ENCODE assay signal across 18 mouse cellular contexts in the genomic region with DNA sequence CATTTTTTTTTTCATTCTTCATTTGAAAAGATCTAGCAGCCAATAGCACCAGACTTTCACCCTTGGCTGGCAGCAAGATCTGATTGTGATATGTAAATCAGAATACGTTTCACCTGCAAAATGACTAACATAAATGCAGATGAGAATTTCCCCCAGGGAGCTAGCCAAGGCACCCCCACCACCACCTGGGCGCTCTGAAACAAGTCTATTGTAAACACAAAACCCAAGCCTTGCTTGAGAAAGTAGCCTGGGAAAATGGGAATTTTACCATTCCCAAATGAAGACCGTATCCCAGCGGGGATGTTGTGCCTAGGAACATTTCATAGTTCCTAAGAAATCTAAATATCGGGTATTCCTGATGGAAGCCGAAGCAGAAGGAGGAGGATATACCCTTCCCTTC.
DNase-seq lines count a peak whose midpoint lies in the region; ATAC-seq and TF ChIP-seq lines count a peak whose summit lies in the region.
"Had no signal": no experiment of that assay in that cellular context is flagged by ENCODE, and none has a peak within 500 bp of the region (broad histone marks: within the 10 kb centered on the region; RNA-seq: fewer than 3 reads in every experiment).

No protein-coding gene starts in this region.

- H3K4me1 ChIP-seq in forebrain, embryonic 11.5 days (replicated peaks; ENCODE audit: control insufficient read depth, insufficient read depth, low read length), result peaks cover 24% of the 10 kb centered on the region
- H3K4me1 ChIP-seq in forebrain, embryonic 14.5 days (ENCODE audit: control insufficient read depth, insufficient read depth, low read length), result peaks cover 24% of the 10 kb centered on the region
- peaks cover 3% of the 10 kb centered on the region; the same call in 1 of the 2 replicates for H3K4me1 ChIP-seq in kidney, adult 2 months (ENCODE audit: control insufficient read depth, insufficient read depth, low read length)
- peaks cover 72% of the 10 kb centered on the region for H3K4me1 ChIP-seq in midbrain, embryonic 13.5 days (replicated peaks)

- no peak overlapping the region for H3K27ac ChIP-seq in forebrain, embryonic 11.5 days (ENCODE audit: low read depth, low read length)
- H3K27ac ChIP-seq in forebrain, embryonic 14.5 days (ENCODE audit: low read depth, low read length), result no peak overlapping the region
- H3K27ac ChIP-seq in kidney, adult 2 months (ENCODE audit: insufficient read depth, low read depth, low read length), result no peak overlapping the region; the same call in 1 of the 2 replicates
- H3K27ac ChIP-seq in midbrain, embryonic 13.5 days, result no peak overlapping the region
- H3K27ac ChIP-seq: liver, embryonic 15.5 days; neural tube, embryonic 15.5 days had no signal

- no peaks in the 10 kb centered on the region for H3K36me3 ChIP-seq in forebrain, embryonic 11.5 days (ENCODE audit: control insufficient read depth, insufficient read depth, low read length)
- H3K36me3 ChIP-seq in forebrain, embryonic 14.5 days (ENCODE audit: control insufficient read depth, insufficient read depth, low read length), result no peaks in the 10 kb centered on the region
- no peaks in the 10 kb centered on the region for H3K36me3 ChIP-seq in kidney, adult 2 months (ENCODE audit: control insufficient read depth, insufficient read depth, low read length)
- H3K36me3 ChIP-seq in midbrain, embryonic 13.5 days, result no peaks in the 10 kb centered on the region
- H3K36me3 ChIP-seq: liver, embryonic 15.5 days; neural tube, embryonic 15.5 days had no signal

- no peaks in the 10 kb centered on the region for H3K9me3 ChIP-seq in forebrain, embryonic 11.5 days (ENCODE audit: control insufficient read depth, low read length)
- H3K9me3 ChIP-seq in forebrain, embryonic 14.5 days (replicated peaks; ENCODE audit: control insufficient read depth, low read length), result no peaks in the 10 kb centered on the region
- no peaks in the 10 kb centered on the region for H3K9me3 ChIP-seq in midbrain, embryonic 13.5 days
- H3K9me3 ChIP-seq: liver, embryonic 15.5 days; neural tube, embryonic 15.5 days had no signal

- whole genome bisulfite sequencing in forebrain, embryonic 11.5 days, result 17% methylated on average over 6 of the region's 6 CpGs
- 8% methylated on average over 6 of the region's 6 CpGs for WGBS in forebrain, embryonic 14.5 days
- WGBS in kidney, adult 2 months, result 68% methylated on average over 6 of the region's 6 CpGs
- 11% methylated on average over 6 of the region's 6 CpGs for WGBS in midbrain, embryonic 13.5 days

- no peak for TF ChIP-seq CTCF in kidney, adult 2 months (conservative IDR thresholded peaks at IDR 0.05; ENCODE audit: insufficient read depth, insufficient read length, low read depth, low read length)
- no peak for TF ChIP-seq CTCF in brain, embryonic 14.5 days (IDR thresholded peaks at IDR 0.05; ENCODE audit: borderline replicate concordance, extremely low read depth, insufficient read depth, insufficient read length)

- ATAC-seq in forebrain, embryonic 11.5 days (replicated peaks; ENCODE audit: low FRiP score), result no peak
- ATAC-seq in forebrain, embryonic 14.5 days, result no peak
- ATAC-seq in midbrain, embryonic 13.5 days, result no peak
- ATAC-seq: intestine, embryonic 16.5 days; lung, postnatal 0 days had no signal

- no peak overlapping the region for H3K4me3 ChIP-seq in forebrain, embryonic 11.5 days (ENCODE audit: low read depth, low read length)
- H3K4me3 ChIP-seq in forebrain, embryonic 14.5 days (ENCODE audit: low read depth, low read length), result no peak overlapping the region
- H3K4me3 ChIP-seq in kidney, adult 2 months (ENCODE audit: insufficient read depth, low read depth, low read length), result no peak overlapping the region
- H3K4me3 ChIP-seq in midbrain, embryonic 13.5 days (replicated peaks), result no peak overlapping the region
- H3K4me3 ChIP-seq: liver, embryonic 15.5 days; myocyte; neural tube, embryonic 15.5 days had no signal

- H3K27me3 ChIP-seq in forebrain, embryonic 11.5 days (ENCODE audit: control insufficient read depth, insufficient read depth, low read length), result peaks cover 14% of the 10 kb centered on the region; the same call in 1 of the 2 replicates
- H3K27me3 ChIP-seq in forebrain, embryonic 14.5 days (replicated peaks; ENCODE audit: control insufficient read depth, insufficient read depth, low read length), result 0 out of 2 replicates have a peak, but pooled peaks cover 4% of the 10 kb centered on the region
- no peaks in the 10 kb centered on the region; the same call in 1 of the 2 replicates for H3K27me3 ChIP-seq in kidney, adult 2 months (replicated peaks; ENCODE audit: control insufficient read depth, insufficient read depth, low read length)
- peaks cover 35% of the 10 kb centered on the region for H3K27me3 ChIP-seq in midbrain, embryonic 13.5 days
- H3K27me3 ChIP-seq: neural tube, embryonic 15.5 days had no signal

- no peak for DNase-seq in forebrain, embryonic 11.5 days (ENCODE audit: low spot score)
- no peak for DNase-seq in forebrain, embryonic 14.5 days (ENCODE audit: low spot score)
- peak; percentile 24 for DNase-seq in kidney, adult 2 months
- DNase-seq in kidney, postnatal 4 days, result no peak
- DNase-seq in brain, embryonic 14.5 days (ENCODE audit: low read depth), result peak; percentile 58
- DNase-seq in right cerebral cortex, postnatal 14 days, result no peak
- DNase-seq in lung, postnatal 4 days, result no peak
- DNase-seq: adrenal gland, adult 8-10 months; cerebellum, adult 11-12 months; cerebellum, postnatal 25 days; layer of hippocampus, adult 9-11 months; thymus, postnatal 4 days had no signal

- no peak overlapping the region for H3K9ac ChIP-seq in forebrain, embryonic 11.5 days (ENCODE audit: low read length)
- no peak overlapping the region for H3K9ac ChIP-seq in forebrain, embryonic 14.5 days (ENCODE audit: low read length)
- H3K9ac ChIP-seq in midbrain, embryonic 13.5 days (replicated peaks), result no peak overlapping the region
- H3K9ac ChIP-seq: liver, embryonic 15.5 days; neural tube, embryonic 15.5 days had no signal

- no peak for TF ChIP-seq POLR2A in kidney, adult 2 months (IDR thresholded peaks at IDR 0.05; ENCODE audit: low read depth, low read length)
- TF ChIP-seq POLR2A in brain, embryonic 14.5 days (IDR thresholded peaks at IDR 0.05; ENCODE audit: borderline replicate concordance, extremely low read depth, insufficient read depth, insufficient read length, poor library complexity, severe bottlenecking), result no peak

- 0 out of 2 replicates have a peak overlapping the region, but pooled peaks have one; percentile 11 for H3K4me2 ChIP-seq in forebrain, embryonic 11.5 days (ENCODE audit: low read depth, low read length, severe bottlenecking)
- H3K4me2 ChIP-seq in forebrain, embryonic 14.5 days (ENCODE audit: low read length), result no peak overlapping the region
- H3K4me2 ChIP-seq in midbrain, embryonic 13.5 days (replicated peaks), result peak overlapping the region; percentile 31
- H3K4me2 ChIP-seq: liver, embryonic 15.5 days; neural tube, embryonic 15.5 days had no signal

Comparison
In these comparisons a context has a peak if more than half of its experiments do, and no peak if none do; other contexts are left out.
1. DNase-seq: peak in kidney, adult 2 months (single experiment) and brain, embryonic 14.5 days (single experiment); none in forebrain, embryonic 11.5 days (single experiment), forebrain, embryonic 14.5 days (single experiment), kidney, postnatal 4 days (0 of 2), right cerebral cortex, postnatal 14 days (single experiment) and lung, postnatal 4 days (0 of 2).